Mouse (Mus musculus): ENCODE measurements around the gene Serpinb7.
A peak's percentile ranks its signal among the peaks of the same experiment; 100 is the strongest.

Gene Serpinb7

GRCm38 (mm10) chr1:107399355-107399754 is at the start of gene Serpinb7:
TSS of gene Serpinb7 (plus strand) at chr1:107399655.
- DNase-seq (ENCODE audit: low spot score in 2 of 2) = no peak

GRCm38 (mm10) chr1:107350392-107350791 is 49.1 kb upstream of the Serpinb7 start:
- DNase-seq (ENCODE audit: low spot score in 2 of 2) = no peak

GRCm38 (mm10) chr1:107351115-107351514 is 48.3 kb upstream of the Serpinb7 start:
- DNase-seq (ENCODE audit: low spot score in 2 of 2) = no peak

- no peak for DNase-seq (ENCODE audit: low spot score in 2 of 2)
Measured at GRCm38 (mm10) chr1:107353046-107353445, 46.4 kb upstream of the Serpinb7 start.

GRCm38 (mm10) chr1:107360898-107361297 is 38.6 kb upstream of the Serpinb7 start, which contains the start of gene Serpinb11:
TSS of gene Serpinb11 (plus strand) at chr1:107361198.
- no peak for DNase-seq (ENCODE audit: low spot score in 2 of 2)

GRCm38 (mm10) chr1:107365973-107366372 is 33.5 kb upstream of the Serpinb7 start:
- no peak for DNase-seq (ENCODE audit: low spot score in 2 of 2)

- DNase-seq (ENCODE audit: low spot score in 2 of 2) = no peak
Measured at GRCm38 (mm10) chr1:107368944-107369343, 30.5 kb upstream of the Serpinb7 start.

GRCm38 (mm10) chr1:107376952-107377351 is 22.5 kb upstream of the Serpinb7 start:
- no peak for DNase-seq (ENCODE audit: low spot score in 2 of 2)

GRCm38 (mm10) chr1:107378368-107378767 is 21.1 kb upstream of the Serpinb7 start:
- no peak for DNase-seq (ENCODE audit: low spot score in 2 of 2)

- no peak for DNase-seq (ENCODE audit: low spot score in 2 of 2)
Measured at GRCm38 (mm10) chr1:107381491-107381890, 18.0 kb upstream of the Serpinb7 start.

- DNase-seq (ENCODE audit: low spot score in 2 of 2) = no peak
Measured at GRCm38 (mm10) chr1:107382404-107382803, 17.1 kb upstream of the Serpinb7 start.

- DNase-seq (ENCODE audit: low spot score in 2 of 2) = no peak
Measured at GRCm38 (mm10) chr1:107384532-107384931, 14.9 kb upstream of the Serpinb7 start.

- DNase-seq (ENCODE audit: low spot score in 2 of 2) = no peak
Measured at GRCm38 (mm10) chr1:107389753-107390152, 9.7 kb upstream of the Serpinb7 start.

- DNase-seq (ENCODE audit: low spot score in 2 of 2) = no peak
Measured at GRCm38 (mm10) chr1:107397481-107397880, 2.0 kb upstream of the Serpinb7 start.

GRCm38 (mm10) chr1:107402082-107402481 is 2.6 kb downstream of the Serpinb7 start:
- DNase-seq (ENCODE audit: low spot score in 2 of 2) = no peak

GRCm38 (mm10) chr1:107414650-107415049 is 15.2 kb downstream of the Serpinb7 start:
- DNase-seq (ENCODE audit: low spot score in 2 of 2) = no peak

GRCm38 (mm10) chr1:107422487-107422886 is 23.0 kb downstream of the Serpinb7 start:
- no peak for DNase-seq (ENCODE audit: low spot score in 2 of 2)

- no peak for DNase-seq (ENCODE audit: low spot score in 2 of 2)
Measured at GRCm38 (mm10) chr1:107431253-107431652, 31.8 kb downstream of the Serpinb7 start.

GRCm38 (mm10) chr1:107435528-107435927 is 36.1 kb downstream of the Serpinb7 start:
- DNase-seq (ENCODE audit: low spot score in 2 of 2) = no peak

GRCm38 (mm10) chr1:107439462-107439861 is 40.0 kb downstream of the Serpinb7 start:
- DNase-seq (ENCODE audit: low spot score in 2 of 2) = no peak

- DNase-seq (ENCODE audit: low spot score in 2 of 2) = no peak
Measured at GRCm38 (mm10) chr1:107445352-107445751, 45.9 kb downstream of the Serpinb7 start.

- DNase-seq (ENCODE audit: low spot score in 2 of 2) = no peak
Measured at GRCm38 (mm10) chr1:107447228-107447931, 47.9 kb downstream of the Serpinb7 start.

GRCm38 (mm10) chr1:107479909-107480308 is 80.5 kb downstream of the Serpinb7 start:
- DNase-seq (ENCODE audit: low spot score in 2 of 2) = no peak

- peak; percentile 26 to 63 for DNase-seq (ENCODE audit: low spot score in 2 of 2)
Measured at GRCm38 (mm10) chr1:107481452-107481851, 82.0 kb downstream of the Serpinb7 start.

Data from spleen, postnatal 14 days (tissue).